Mouse (Mus musculus) megakaryocyte-erythroid progenitor cell, adult 5 weeks (primary cell): Measurements from ENCODE around the gene Ppp3cb. TPM values are rescaled to one million over a fixed set of nuclear protein-coding genes. Genes with fewer than 3 reads are reported as not detected.

ENCODE experiments used
- polyA plus RNA-seq: library from polyadenylated mRNA; stranded (reverse); fragments of >175 nt; gene quantifications from 2 replicates; pipeline ENCODE4 v1.2.3, GENCODE M21; 2012

Ppp3cb gene
- 5.2 and 5.5 TPM in 2 replicates for polyA plus RNA-seq

GRCm38 (mm10) chr14:20546415-20546814 is at the start of gene Ppp3cb:
TSS of gene Ppp3cb (minus strand) at chr14:20546573.

GRCm38 (mm10) chr14:20496603-20497002 is 49.8 kb downstream of the Ppp3cb start, which contains the start of gene Mss51:
TSS of gene Mss51 (minus strand) at chr14:20496901.

GRCm38 (mm10) chr14:20479291-20480194 is 66.8 kb downstream of the Ppp3cb start, which contains the start of gene Anxa7:
TSS of gene Anxa7 (minus strand) at chr14:20480133.

GRCm38 (mm10) chr14:20451765-20452331 is 94.5 kb downstream of the Ppp3cb start, which contains the start of gene Cfap70:
TSS of gene Cfap70 (minus strand) at chr14:20452226.

Other genes starting within 250 kb of the Ppp3cb start
- gene Ecd, start 198.5 kb downstream of the Ppp3cb start, polyA plus RNA-seq, result 63.7 and 65.1 TPM in 2 replicates
- 20.3 and 22.3 TPM in 2 replicates for gene Fam149b, start 198.4 kb downstream of the Ppp3cb start, polyA plus RNA-seq
- 152 and 153 TPM in 2 replicates for gene Dnajc9, start 157.7 kb downstream of the Ppp3cb start, polyA plus RNA-seq
- 16.7 and 19.3 TPM in 2 replicates for gene Mrps16, start 152.9 kb downstream of the Ppp3cb start, polyA plus RNA-seq
- gene Cfap70, start 94.3 kb downstream of the Ppp3cb start, polyA plus RNA-seq, result not detected in 2 replicates
- gene Anxa7, start 66.4 kb downstream of the Ppp3cb start, polyA plus RNA-seq, result 28.3 and 32.6 TPM in 2 replicates
- gene Mss51, start 49.7 kb downstream of the Ppp3cb start, polyA plus RNA-seq, result 0.05 and 0.18 TPM in 2 replicates
- gene Usp54, start 94.5 kb upstream of the Ppp3cb start, polyA plus RNA-seq, result 2.2 and 2.7 TPM in 2 replicates
- gene Myoz1, start 110.0 kb upstream of the Ppp3cb start, polyA plus RNA-seq, result 0.12 TPM in 1 of 2 replicates, not detected in the other
- 0.44 and 0.68 TPM in 2 replicates for gene Synpo2l, start 121.8 kb upstream of the Ppp3cb start, polyA plus RNA-seq
- gene Sec24c, start 127.7 kb upstream of the Ppp3cb start, polyA plus RNA-seq, result 199 and 207 TPM in 2 replicates
- gene Fut11, start 148.4 kb upstream of the Ppp3cb start, polyA plus RNA-seq, result 9.1 and 10.2 TPM in 2 replicates
- gene Chchd1, start 156.4 kb upstream of the Ppp3cb start, polyA plus RNA-seq, result 6.2 and 10.2 TPM in 2 replicates
- 84.3 and 87.9 TPM in 2 replicates for gene Zswim8, start 161.0 kb upstream of the Ppp3cb start, polyA plus RNA-seq
- 14.8 and 19.4 TPM in 2 replicates for gene Ndst2, start 188.0 kb upstream of the Ppp3cb start, polyA plus RNA-seq
- gene Camk2g, start 247.5 kb upstream of the Ppp3cb start, polyA plus RNA-seq, result 29.5 and 50.9 TPM in 2 replicates